Mouse (Mus musculus) central nervous system, embryonic 11.5 days (tissue): Measurements from ENCODE around the gene Tlnrd1. TPM values are rescaled to one million over a fixed set of nuclear protein-coding genes. Genes with fewer than 3 reads are reported as not detected.

ENCODE experiments used
- polyA plus RNA-seq: library from polyadenylated mRNA; depleted of rRNA; stranded (reverse); fragments of >200 nt; gene quantifications from 2 replicates; pipeline ENCODE4 v1.2.3, GENCODE M21; 2012; rRNA removed

The Tlnrd1 gene
- 23.1 and 29.0 TPM in 2 replicates for polyA plus RNA-seq

GRCm38 (mm10) chr7:83884021-83884658, at the start of gene Tlnrd1, which contains the start of gene Mesd:
Tlnrd1 (minus strand) TSS chr7:83884305.
Mesd (plus strand) TSS chr7:83884466.

Other genes with a start within 250 kb of the Tlnrd1 start
- gene Il16, start 138.6 kb downstream of the Tlnrd1 start, polyA plus RNA-seq, result 0.86 and 1.5 TPM in 2 replicates
- gene Cfap161, start 89.4 kb downstream of the Tlnrd1 start, polyA plus RNA-seq, result 0.26 and 0.39 TPM in 2 replicates
- gene Mesd, start 161 bp upstream of the Tlnrd1 start, polyA plus RNA-seq, result 52.1 and 102 TPM in 2 replicates
- gene Cemip, start 202.2 kb upstream of the Tlnrd1 start, polyA plus RNA-seq, result 1.8 and 2.0 TPM in 2 replicates